Mouse (Mus musculus) right cerebral cortex, postnatal 25 days (tissue): Measurements from ENCODE around the gene P3h2.

Experiments used
- DNase-seq: peaks from one replicate; pipeline ENCODE4 v3.0.0; 2022

The P3h2 gene

GRCm38 (mm10) chr16:26105115-26105974, at the start of gene P3h2:
TSS of gene P3h2 (minus strand) at chr16:26105784.
- peak; percentile 75 for DNase-seq

- DNase-seq: no peak
These were observed 46.7 kb upstream of the P3h2 start for GRCm38 (mm10) chr16:26152258-26152657.

GRCm38 (mm10) chr16:26150943-26151342, 45.4 kb upstream of the P3h2 start:
- no peak for DNase-seq

GRCm38 (mm10) chr16:26146853-26147252, 41.3 kb upstream of the P3h2 start:
- no peak for DNase-seq

GRCm38 (mm10) chr16:26131126-26131525, 25.5 kb upstream of the P3h2 start:
- DNase-seq: no peak

- DNase-seq: no peak
These were observed 1.0 kb upstream of the P3h2 start for GRCm38 (mm10) chr16:26106618-26107017.

- no peak for DNase-seq
These were observed 545 bp upstream of the P3h2 start for GRCm38 (mm10) chr16:26106041-26106617.

GRCm38 (mm10) chr16:26104274-26104673, 1.3 kb downstream of the P3h2 start:
- no peak for DNase-seq

- no peak for DNase-seq
These were observed 2.7 kb downstream of the P3h2 start for GRCm38 (mm10) chr16:26102856-26103255.

GRCm38 (mm10) chr16:26100167-26100566, 5.4 kb downstream of the P3h2 start:
- DNase-seq: no peak

GRCm38 (mm10) chr16:26095696-26096284, 9.8 kb downstream of the P3h2 start:
- DNase-seq: no peak

GRCm38 (mm10) chr16:26093888-26094287, 11.7 kb downstream of the P3h2 start:
- no peak for DNase-seq

- no peak for DNase-seq
These were observed 16.6 kb downstream of the P3h2 start for GRCm38 (mm10) chr16:26088976-26089375.

- no peak for DNase-seq
These were observed 17.3 kb downstream of the P3h2 start for GRCm38 (mm10) chr16:26088240-26088639.

GRCm38 (mm10) chr16:26086955-26087354, 18.6 kb downstream of the P3h2 start:
- no peak for DNase-seq

- DNase-seq: no peak
These were observed 20.4 kb downstream of the P3h2 start for GRCm38 (mm10) chr16:26085160-26085559.

GRCm38 (mm10) chr16:26082831-26083230, 22.8 kb downstream of the P3h2 start:
- no peak for DNase-seq

GRCm38 (mm10) chr16:26082391-26082790, 23.2 kb downstream of the P3h2 start:
- no peak for DNase-seq

GRCm38 (mm10) chr16:26078923-26079351, 26.6 kb downstream of the P3h2 start:
- DNase-seq: no peak

- DNase-seq: no peak
These were observed 27.5 kb downstream of the P3h2 start for GRCm38 (mm10) chr16:26078100-26078422.

GRCm38 (mm10) chr16:26077246-26078099, 28.1 kb downstream of the P3h2 start:
- no peak for DNase-seq

- DNase-seq: no peak
These were observed 30.5 kb downstream of the P3h2 start for GRCm38 (mm10) chr16:26075063-26075462.

- DNase-seq: no peak
These were observed 35.2 kb downstream of the P3h2 start for GRCm38 (mm10) chr16:26070376-26070775.
